Mouse (Mus musculus): ENCODE data around the gene Kbtbd2.

- TF ChIP-seq POLR2A (IDR thresholded peaks at IDR 0.05; ENCODE audit: low read depth, low read length) (no peak), CTCF (IDR thresholded peaks at IDR 0.05; ENCODE audit: borderline replicate concordance, insufficient read depth, low read length) (no peak)
Measured at GRCm38 (mm10) chr6:56779636-56780035, 18.0 kb downstream of the Kbtbd2 start.
